Mouse (Mus musculus) kidney, postnatal 14 days (tissue): ENCODE data around the gene Srxn1.

Source experiments
- DNase-seq: peaks from one replicate; pipeline ENCODE4 v3.0.0; 2022; ENCODE audit warnings: mixed read lengths

Gene Srxn1

DNA sequence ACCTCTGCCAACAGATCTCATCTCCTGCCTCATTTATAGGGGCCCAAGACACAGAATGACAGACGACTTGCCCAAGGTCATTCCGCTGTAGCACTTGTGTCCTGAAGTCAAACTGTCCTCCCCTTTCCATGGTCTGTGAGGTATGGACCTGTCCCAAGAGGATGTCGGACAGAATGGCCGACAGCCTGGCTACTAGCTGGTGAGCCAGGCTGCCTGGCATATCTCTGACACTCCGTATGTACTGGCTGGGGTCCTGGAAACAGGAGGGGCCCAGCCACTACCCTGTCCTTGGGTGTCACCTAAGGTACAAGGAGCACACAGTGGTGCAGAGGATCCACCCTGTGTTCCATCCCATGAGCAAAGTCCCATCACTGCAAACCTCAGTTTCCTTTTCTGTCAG, 14.8 kb upstream of the Srxn1 start:
- DNase-seq, result no peak

DNA sequence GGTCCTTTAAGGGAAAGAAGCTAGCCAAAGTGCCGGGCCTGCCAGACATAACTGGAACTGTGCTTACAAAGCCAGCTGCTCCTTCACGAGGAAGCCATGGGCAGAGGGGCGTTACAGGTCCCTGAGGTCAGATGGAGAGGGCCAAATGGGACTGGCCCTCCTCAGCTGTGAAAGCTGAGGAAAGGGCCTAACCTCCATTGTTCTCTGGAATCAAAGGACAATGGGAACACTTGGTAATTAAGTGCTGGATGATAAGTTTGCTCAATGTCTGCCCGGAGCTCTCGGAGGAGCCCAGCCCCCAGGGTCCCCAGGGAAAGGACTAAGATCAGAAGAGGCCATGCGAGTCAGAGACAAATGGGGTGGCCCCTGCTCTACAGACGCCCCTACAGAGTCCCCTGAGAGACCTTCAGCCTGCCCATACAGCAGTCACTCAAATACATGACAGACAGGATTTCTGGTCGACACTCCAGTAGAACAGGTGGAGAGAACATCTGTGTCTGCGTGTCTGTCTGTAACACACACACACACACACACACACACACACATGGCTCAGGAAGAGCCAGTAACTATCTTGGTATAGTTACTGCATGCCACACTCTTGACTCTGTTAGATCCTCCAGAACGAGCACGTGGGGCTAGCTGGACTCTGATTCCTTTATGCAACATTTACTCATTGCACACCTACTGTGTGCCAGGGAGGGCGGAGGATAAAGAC, 13.8 kb upstream of the Srxn1 start:
- no peak for DNase-seq

DNA sequence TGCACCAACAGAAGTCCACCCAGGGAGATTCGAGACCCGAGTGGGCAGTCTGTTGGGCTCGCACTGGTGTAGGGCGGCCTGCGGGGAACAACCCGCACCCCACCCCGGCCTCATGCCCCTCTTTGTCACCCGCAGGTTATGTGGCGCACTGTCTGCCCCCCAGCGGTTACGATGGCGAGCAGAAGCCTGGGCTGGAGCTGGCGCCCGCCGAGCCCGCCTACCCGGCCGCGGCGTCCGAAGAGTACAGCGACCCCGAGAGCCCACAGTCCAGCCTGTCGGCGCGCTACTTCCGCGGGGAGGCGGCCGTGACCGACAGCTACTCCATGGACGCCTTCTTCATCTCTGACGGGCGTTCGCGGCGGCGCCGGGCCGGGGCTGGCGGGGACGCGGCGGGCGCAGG, 12.4 kb upstream of the Srxn1 start:
- no peak for DNase-seq

DNA sequence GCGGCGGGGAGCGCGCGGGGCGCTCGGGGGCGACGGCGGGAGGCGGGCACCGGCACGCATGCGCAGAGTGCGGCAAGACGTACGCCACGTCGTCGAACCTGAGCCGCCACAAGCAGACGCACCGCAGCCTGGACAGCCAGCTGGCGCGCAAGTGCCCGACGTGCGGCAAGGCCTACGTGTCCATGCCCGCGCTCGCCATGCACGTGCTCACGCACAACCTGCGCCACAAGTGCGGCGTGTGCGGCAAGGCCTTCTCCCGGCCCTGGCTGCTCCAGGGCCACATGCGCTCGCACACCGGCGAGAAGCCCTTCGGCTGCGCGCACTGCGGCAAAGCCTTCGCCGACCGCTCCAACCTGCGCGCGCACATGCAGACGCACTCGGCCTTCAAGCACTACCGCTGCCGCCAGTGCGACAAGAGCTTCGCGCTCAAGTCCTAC, 11.9 kb upstream of the Srxn1 start:
- no peak for DNase-seq

DNA sequence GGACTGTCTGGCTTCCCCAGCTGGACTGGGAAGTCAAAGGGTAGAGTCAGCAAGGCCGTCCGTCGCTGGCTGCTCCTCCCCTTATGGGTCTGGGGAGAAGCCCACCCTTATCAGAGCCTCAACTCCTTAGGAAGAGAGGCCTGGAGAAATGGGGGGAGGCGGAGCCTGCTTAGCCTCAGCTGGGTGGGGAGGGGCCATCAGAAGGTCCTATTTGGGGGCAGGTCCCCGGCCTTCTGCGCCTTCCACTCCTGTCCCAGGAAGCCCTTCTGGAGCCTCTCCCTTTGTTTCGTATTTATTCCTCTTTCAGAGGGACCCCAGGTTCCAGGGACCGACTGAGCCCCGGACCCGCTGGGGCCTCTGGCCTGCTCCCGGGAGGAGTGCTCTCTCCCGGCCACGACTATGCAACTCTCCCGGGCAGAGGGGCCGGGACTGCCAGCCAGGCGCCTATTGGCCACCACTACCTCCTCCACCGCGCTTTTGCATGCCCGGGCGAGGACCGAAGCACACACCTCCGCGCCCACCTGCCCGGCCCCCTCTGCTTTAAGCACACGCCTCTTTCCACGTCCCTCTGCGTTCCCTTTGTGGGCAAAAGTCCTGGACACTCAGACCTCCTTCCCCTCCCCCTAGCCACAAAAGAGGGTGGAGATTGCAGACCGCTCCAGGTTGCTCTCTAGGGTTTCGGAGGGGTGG, 10.3 kb upstream of the Srxn1 start:
- DNase-seq, result no peak

DNA sequence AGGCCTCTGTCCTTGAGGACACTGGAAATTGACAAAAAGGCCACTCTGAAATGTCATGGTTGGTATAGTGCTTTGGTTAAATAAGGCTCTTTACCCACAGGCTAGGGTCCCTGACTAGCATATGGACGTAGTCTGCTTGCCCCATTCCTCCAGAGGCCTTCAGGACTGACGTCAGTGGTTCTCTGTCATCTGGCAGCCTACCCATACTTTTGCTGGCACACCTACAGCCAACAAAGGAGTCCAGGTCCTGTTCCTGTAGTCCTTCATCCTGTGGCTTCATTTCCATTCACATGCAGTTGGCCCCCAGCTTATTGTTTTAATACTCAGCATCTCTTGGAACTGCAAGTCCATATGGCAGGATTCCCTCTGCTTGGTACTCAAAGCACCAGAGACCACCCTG, 8.4 kb upstream of the Srxn1 start:
- DNase-seq, result no peak

DNA sequence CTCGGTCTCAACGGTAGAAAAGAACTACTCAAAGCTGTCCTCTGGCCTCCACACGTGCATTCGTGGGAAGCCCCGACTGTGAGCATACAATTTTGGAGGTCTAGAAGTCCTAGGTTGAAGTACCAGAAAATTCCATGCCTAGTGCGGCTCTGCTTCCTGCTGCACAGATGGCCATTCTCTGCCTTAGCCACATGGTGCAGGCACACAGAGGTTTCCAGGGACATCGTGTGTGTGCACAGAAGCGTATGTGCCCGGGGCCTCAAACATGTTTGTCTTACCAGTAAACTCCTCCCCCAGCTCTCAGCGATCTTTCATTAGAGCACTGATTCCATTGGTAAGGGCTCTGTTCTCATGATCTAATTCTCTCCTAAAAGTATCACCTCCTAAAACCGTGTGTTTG, 7.4 kb upstream of the Srxn1 start:
- DNase-seq, result no peak

DNA sequence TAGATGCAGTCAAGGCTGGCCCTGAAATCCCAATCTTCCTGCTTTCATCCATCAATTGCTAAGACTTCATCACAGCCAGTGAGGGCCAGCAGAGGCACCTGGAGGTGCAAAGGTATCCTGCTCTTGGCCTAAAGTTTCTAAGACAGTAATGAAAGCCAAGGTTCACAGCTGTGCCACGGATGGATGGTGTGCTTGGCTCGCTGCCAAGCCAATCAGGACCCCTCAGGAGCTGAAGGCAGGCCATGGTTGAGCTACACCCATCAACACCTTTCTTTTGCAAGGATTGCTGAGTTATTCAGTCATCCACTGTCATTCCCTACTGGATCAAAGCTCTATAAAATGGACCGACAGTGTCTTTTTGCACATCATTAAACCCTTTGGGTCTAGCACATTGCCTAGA, 5.8 kb upstream of the Srxn1 start:
- DNase-seq, result peak; percentile 26

DNA sequence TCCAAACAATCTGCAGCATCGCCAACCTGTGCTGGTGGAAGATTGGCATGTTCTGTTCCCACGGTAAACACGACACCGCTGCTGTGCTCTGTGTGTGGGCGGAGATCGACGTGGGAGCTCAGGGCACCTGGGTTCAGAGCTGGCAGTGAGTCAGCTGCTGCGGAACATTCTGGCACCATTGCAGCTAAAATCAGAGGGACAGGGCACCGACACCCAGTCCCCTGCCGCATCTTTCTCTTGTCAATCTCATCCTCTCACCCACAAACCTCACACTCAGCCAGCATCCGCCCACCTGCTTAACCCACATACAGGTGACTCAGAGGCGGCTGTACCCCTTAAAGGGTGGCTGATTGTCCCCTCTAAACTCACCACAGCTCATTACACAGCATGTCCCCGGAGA, 3.6 kb upstream of the Srxn1 start:
- DNase-seq, result no peak

DNA sequence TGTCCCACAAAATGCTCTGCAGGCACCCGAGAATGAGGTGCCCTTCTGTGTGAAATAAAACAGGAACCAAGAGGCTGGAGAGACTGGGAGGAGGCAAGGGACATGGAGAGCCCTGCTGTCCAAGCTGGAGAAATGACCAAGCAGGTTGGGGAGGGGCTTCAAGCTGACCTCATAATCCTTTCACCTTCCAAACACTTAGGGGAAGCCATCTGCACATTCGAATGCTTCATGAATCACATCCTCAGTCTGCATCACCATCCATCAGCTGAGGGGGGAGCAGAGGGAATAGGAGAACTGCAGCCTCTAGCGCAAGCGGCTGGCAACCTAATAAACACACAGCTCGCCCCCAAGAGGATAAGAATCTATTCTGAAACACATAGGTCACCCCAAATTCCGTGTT, 2.9 kb upstream of the Srxn1 start:
- DNase-seq, result no peak

DNA sequence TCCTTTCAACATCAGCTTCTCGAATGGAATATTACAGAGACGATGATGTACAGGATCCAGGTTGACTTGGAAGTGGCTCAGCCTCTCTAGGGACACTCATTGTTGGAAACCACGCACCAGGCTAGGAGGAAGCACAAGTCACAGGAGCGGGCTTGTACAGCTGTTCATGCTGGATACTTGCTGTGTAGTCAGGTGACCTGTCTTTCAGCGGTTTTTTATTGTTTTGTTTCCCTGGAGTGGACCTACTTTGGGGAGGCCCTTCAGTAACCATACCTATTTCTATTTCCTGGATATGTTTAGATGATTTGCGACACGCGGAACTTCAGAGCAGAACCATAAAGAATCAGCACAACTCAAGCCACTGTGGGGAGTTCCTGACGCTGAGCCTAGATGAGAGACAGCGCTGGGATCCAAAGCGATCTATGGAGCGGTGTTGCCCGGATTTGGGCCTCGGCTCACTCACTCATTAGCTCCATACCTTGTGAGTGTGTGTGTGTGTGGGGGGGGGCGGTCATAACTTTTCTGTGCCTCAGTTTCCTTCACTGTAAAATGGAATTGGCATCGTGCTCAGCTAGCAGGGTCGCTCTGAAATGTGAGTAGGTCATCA, 502 bp upstream of the Srxn1 start:
- no peak for DNase-seq

DNA sequence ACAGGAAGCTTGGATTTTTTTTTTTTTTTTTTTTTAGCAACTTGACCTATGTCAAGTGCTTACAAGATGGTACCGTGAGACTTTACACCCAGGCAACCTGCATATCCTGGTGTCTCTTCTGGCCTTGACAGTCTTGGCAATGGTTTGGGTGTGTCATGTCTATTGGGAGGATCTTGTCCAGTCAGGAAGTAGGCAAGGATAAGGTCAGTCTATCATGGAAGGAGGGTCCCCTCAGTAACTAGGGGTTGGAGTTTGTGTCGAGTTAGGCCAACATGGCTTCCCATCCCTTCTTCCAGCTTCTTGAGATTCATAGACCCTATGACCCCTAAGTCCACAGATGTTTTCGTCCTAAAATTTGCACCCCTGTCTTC, 894 bp downstream of the Srxn1 start:
- no peak for DNase-seq

DNA sequence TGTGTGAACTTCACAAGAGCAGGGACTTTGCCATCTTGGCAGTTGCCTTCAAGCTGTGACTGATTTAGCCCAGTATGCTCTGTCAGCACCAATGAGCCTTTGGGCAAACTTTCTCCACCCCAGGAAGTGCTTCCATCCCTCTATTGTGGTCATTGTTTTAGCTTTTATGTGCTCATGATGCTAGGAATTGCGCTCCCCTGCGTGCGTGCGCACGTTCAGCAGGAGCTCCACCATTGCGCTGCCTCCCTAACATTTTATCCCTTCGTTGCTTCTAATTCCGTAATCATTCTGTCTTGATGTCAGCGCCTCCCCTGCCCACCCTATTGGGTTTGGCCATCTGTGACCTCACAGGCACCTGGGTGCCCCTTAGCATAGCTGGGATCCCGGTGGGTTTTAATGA, 1.3 kb downstream of the Srxn1 start:
- no peak for DNase-seq

DNA sequence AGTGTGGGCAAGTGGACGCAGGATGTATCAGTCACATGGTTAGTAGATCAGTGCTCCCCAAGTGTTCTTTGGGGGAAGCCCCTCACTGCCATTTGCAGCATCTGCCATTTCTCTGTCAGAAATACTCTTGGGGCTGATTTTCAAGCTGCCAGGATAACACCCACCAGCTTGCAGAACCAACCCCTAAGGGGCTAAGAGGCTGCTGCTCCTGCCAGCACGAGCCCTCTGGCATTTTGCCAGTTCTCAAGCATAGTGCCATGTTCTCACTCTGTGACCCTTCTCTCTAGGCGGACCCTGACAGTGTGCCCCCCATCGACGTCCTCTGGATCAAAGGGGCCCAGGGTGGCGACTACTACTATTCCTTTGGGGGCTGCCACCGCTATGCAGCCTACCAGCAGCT, 3.4 kb downstream of the Srxn1 start:
- DNase-seq, result no peak

DNA sequence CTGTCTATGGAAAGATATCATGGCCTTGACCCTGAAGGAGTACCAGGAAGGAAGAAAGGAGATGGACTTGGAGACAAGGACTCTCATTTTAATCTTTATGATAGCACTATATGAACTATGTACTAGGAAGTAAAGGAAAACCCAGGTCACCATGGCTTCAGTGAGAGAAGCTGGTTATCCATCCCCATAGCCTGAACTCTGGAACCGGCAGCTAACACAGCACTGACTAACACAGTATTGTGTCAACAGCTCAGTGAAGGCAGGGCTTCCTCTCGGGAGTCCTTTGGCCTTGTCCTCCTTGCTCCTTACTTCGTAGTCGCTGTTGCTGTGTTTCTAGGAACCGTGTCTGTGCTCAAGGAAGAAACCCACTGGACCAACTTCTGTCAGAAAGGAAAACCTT, 4.1 kb downstream of the Srxn1 start:
- DNase-seq, result no peak

DNA sequence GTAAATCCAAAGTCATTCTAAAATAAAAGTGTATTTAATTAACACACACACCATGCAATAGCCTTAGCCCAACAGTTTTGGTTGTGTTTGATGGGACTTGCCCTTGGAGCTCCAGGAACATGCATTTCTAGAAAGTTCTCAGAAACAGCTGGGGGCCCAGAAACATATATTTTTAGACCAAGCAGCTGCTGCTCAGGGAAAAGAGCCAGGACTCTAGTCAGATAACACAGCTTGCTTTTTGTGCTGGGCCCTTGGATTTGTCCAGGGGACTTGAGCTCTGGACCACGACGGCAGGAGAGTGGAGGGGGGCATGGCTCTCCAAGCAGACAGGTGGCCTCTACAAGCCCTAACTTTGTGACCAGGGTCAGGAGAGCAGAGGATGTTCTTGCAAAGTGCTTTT, 6.0 kb downstream of the Srxn1 start:
- DNase-seq, result no peak

DNA sequence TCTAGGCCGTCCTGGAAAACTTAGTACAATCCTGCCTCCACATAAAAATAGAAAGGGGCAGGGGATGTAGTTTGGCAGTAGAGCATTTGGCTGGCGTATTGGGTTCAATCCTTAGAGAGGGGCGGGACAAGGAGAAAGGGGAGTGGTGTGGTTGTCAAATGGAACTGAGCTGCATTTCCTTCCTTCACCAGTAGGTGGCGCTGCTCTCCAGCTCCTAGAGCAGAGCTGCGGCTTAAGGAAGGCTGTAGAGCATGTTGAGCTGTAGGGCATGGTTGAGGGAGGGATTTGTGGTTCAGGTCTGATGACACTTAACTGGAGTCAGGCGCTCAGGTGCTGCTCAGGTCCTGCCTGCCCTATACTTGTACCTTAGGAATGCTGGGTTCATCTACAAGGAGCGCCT, 6.6 kb downstream of the Srxn1 start:
- peak; percentile 91 for DNase-seq

DNA sequence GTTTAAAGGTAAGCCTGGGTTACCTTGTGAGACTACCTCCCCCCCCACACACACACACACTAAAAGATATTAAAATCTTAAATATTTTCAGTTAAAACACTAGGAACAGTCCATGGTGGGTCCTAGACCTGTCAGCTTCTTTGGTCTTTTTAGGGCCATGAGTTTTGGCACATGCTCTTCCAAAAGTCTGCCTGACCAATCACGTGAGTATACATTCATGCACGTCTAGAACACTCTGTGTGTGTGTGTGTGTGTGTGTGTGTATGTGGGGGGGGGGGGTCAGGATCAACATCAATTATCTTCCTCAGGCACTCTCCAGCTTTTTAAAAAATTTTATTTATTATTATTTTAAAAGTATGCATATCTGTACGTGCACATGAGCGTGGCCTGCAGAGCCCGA, 7.2 kb downstream of the Srxn1 start:
- DNase-seq, result no peak

DNA sequence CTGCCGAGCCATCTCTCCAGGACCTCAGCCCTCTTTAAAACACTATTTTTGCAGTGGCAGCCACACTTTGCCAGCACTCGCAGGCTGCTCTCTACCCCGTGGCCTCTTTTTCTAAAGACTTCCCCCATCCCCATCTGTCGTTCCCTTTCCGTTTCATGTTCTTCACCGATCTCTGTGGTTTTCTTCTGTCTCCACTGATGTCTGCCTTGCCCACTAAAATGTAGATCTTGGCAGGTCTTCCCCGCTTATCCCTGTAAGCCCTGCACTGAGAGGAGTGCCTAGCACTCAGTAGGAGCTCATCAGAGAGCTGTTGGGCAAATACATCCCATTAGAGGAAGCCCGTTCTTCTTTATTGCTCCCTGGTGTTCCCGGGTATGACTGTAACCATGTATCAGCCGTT, 7.7 kb downstream of the Srxn1 start:
- no peak for DNase-seq

DNA sequence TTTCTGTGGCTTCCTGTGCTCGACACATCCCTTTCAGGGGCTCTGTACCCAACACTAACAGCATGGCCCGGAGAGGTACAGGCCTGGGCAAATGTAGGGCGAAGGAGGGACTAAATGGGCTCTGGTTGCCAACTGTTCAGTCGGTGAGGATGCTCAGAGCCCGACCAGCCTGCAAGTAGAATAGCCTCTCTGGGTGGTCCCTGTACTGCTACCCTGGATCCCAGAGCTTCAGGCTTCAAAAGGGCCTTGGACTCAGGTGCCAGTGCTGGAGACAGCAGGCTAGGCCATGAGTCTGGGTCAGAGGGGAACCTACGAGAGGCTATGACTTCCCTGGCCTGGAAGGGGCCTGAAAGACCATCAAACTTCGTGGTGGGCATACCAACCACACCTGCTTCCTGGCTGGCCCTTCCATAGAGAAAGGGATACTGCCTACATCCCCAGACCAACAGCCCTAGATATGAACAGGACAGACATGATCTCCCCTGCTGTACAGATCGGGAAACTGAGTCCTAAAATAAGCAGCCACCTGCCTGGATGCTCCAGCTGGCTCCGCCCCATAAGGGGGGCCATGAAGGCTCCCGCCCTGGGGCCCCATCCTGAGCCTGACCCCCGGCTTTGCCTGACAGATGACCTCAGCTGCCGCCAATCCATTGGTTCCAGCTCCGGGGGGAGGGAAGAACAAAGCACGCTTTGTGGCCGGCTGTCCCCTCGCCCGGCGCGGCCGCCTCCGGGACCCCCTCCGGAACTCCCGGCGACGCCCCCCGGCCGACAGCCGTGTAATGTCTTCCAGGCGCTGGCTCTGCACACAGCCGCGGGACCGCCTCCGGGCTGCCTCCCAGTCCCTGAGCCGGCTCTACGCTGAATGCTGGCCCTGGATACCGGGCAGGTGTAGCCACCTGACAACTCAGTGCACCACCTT, 9.0 kb downstream of the Srxn1 start:
- no peak for DNase-seq

DNA sequence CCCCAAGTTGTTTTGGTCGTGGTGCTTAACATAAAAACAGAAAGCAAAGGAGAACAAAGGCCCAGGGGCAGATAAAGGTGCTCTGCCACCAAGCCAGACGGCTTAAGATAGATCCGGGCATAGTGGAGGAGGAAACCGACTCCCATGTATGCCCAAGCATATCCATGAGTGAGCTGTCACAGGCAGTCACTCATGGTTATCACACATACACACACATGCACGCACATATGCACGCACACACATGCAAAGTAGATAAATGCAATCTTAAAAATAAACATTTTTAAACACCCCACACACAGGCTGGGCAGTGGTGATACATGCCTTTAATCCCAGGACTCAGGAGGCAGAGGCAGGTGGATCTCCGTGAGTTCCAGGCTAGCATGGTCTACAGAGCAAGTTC, 12.4 kb downstream of the Srxn1 start:
- DNase-seq, result no peak

DNA sequence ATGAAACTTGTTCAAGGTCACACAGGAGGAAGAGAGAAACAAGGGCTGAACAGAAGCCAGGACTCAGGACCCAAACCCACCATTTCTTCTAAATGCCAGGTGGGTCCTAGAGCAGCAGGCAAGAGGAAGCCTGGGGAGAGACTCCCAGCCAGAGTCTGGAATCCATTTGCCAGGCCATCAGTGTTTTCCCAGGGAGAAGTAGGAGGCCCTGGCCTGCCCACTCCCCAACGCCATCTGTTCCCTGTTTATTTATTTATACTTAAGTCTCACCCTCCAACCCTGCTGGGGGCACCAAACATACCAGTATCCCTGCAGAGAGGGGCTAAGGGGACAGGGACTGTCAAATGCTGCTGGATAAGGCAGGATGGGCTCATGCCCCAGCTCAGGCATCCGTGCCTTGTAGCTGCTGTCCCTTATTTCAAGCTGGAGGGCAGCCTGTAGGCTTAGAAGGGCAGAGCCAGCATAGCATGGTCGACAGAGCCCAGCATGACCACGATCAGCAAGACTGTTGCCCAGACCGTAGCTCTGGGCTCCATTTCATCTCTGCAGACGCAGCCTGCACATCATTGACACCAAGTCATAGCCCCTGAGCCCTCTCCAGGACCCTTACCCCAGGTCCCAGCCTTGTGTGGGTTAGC, 14.0 kb downstream of the Srxn1 start:
- no peak for DNase-seq

DNA sequence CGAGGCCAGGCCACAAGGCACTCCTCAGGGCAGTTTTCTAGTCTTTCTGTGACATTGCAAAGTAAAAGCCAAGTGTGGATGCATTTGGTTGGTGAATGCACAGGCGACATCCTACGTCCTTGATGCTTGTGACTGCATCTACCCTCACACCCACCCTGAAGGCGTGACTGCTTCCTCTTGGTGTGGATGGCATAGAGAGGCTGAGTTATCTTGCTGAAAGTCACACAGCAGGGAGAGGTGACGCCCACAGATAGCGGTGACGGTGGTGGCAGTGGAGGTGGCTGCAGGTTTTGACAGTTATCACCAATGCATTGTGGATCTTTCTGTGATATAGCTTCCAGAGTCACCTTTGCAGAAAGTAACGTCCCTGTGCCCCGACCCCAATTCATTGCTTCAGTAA, 17.6 kb downstream of the Srxn1 start:
- no peak for DNase-seq
